Mouse (Mus musculus): ENCODE measurements around the gene Adgrg3.
A peak's percentile ranks its signal among the peaks of the same experiment; 100 is the strongest.

DNA sequence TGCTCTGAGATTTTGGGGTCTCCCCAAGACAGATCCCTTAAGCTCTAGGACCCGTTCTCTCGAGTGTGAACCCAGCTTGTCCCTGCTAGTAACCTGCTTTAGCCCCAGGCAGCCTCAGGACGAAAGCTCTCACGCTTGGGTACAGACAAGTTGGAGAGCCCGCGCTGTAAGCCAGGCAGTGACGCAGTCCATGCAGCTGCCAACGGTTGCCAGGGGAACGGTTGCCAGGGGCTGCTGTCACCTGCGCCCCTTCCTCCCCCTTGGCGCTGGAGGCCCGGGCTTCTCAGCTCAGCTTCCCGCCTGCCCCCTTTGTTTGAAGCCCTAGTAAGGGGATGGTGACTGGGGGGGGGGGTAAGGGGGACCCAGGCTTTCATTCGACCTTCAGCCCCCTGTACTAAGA, 23.5 kb upstream of the Adgrg3 start:
- TF ChIP-seq CTCF (IDR thresholded peaks at IDR 0.05; ENCODE audit: borderline replicate concordance, extremely low read depth, insufficient read depth, insufficient read length) (no peak), POLR2A (IDR thresholded peaks at IDR 0.05; ENCODE audit: borderline replicate concordance, extremely low read depth, insufficient read depth, insufficient read length, poor library complexity, severe bottlenecking) (peak; percentile 21; the same call in 1 of the 2 replicates)
